Mouse (Mus musculus) CD8-positive naive resting alpha-beta T cell, adult 2 months (primary cell): ENCODE measurements around the gene Lmntd2.
A peak's percentile ranks its signal among the peaks of the same experiment; 100 is the strongest.
"Not testable (repeated sequence)": the region's sequence is repeated elsewhere in the genome, so short reads cannot be mapped to it uniquely, and the experiment has no call there.

ENCODE experiments used
- DNase-seq, 2 experiments: peaks; one replicate each; pipeline ENCODE4 v3.0.0; 2022; ENCODE audit warnings: low read depth in 2 of 2, low spot score in 2 of 2

Lmntd2 gene

GRCm38 (mm10) chr7:141213605-141214235 lies at the start of gene Lmntd2:
TSS of gene Lmntd2 (minus strand) at chr7:141214080.
- no peak for DNase-seq

GRCm38 (mm10) chr7:141263640-141264039 lies 49.8 kb upstream of the Lmntd2 start:
- DNase-seq = no peak

- DNase-seq = no peak
These were observed 47.6 kb upstream of the Lmntd2 start for GRCm38 (mm10) chr7:141261480-141261879.

- no peak for DNase-seq
These were observed 42.3 kb upstream of the Lmntd2 start for GRCm38 (mm10) chr7:141256159-141256558.

- not testable (repeated sequence) for DNase-seq
These were observed 36.6 kb upstream of the Lmntd2 start for GRCm38 (mm10) chr7:141250486-141250885.

- no peak for DNase-seq
These were observed 17.7 kb upstream of the Lmntd2 start for GRCm38 (mm10) chr7:141231551-141231950.

GRCm38 (mm10) chr7:141231111-141231510 lies 17.2 kb upstream of the Lmntd2 start:
- no peak for DNase-seq

GRCm38 (mm10) chr7:141230570-141230969 lies 16.7 kb upstream of the Lmntd2 start:
- no peak for DNase-seq

- DNase-seq = no peak
These were observed 15.8 kb upstream of the Lmntd2 start for GRCm38 (mm10) chr7:141229702-141230101.

- peak; percentile 90 to 93 for DNase-seq
These were observed 14.6 kb upstream of the Lmntd2 start, which contains the start of gene Phrf1 for GRCm38 (mm10) chr7:141228279-141229067. TSS of gene Phrf1 (plus strand) at chr7:141228784.

- no peak for DNase-seq
These were observed 13.9 kb upstream of the Lmntd2 start for GRCm38 (mm10) chr7:141227796-141228195.

- no peak for DNase-seq
These were observed 12.7 kb upstream of the Lmntd2 start for GRCm38 (mm10) chr7:141226535-141226934.

- no peak for DNase-seq
These were observed 8.9 kb upstream of the Lmntd2 start for GRCm38 (mm10) chr7:141222696-141223215.

GRCm38 (mm10) chr7:141222126-141222467 lies 8.2 kb upstream of the Lmntd2 start:
- DNase-seq = no peak

- DNase-seq = peak; percentile 65 to 73
These were observed 7.6 kb upstream of the Lmntd2 start for GRCm38 (mm10) chr7:141221249-141222125.

- no peak for DNase-seq
These were observed 6.5 kb upstream of the Lmntd2 start for GRCm38 (mm10) chr7:141220377-141220776.

- DNase-seq = no peak
These were observed 5.7 kb upstream of the Lmntd2 start for GRCm38 (mm10) chr7:141219558-141220099.

- no peak for DNase-seq
These were observed 4.8 kb upstream of the Lmntd2 start for GRCm38 (mm10) chr7:141218557-141219133.

GRCm38 (mm10) chr7:141218141-141218540 lies 4.3 kb upstream of the Lmntd2 start:
- DNase-seq = no peak

- DNase-seq = no peak
These were observed 3.6 kb upstream of the Lmntd2 start for GRCm38 (mm10) chr7:141217343-141218013.
